Mouse (Mus musculus) brown adipose tissue, adult 24 weeks (tissue): ENCODE data around the gene S100a5. TPM values are rescaled to one million over a fixed set of nuclear protein-coding genes. Genes with fewer than 3 reads are reported as not detected.

Experiments
- H3K27ac ChIP-seq: fragments of 200-500 bp; replicated peaks from 2 replicates; pipeline ENCODE4 v1.5.1; 2012; ENCODE audit warnings: low read depth, mild to moderate bottlenecking, low read length
- H3K4me1 ChIP-seq: fragments of 200-500 bp; 2 replicates; pipeline ENCODE4 v1.6.1; 2012; ENCODE audit warnings: low read length, mixed read lengths; ENCODE audit not compliant: control insufficient read depth, insufficient read depth, insufficient read length
- H3K4me3 ChIP-seq: fragments of 200-500 bp; 2 replicates; pipeline ENCODE4 v1.5.1; 2012; ENCODE audit warnings: low read depth, mild to moderate bottlenecking, low read length, moderate library complexity; ENCODE audit not compliant: insufficient read depth
- polyA plus RNA-seq: library from polyadenylated mRNA; stranded (reverse); fragments of >200 nt; gene quantifications from 2 replicates; pipeline ENCODE4 v1.2.4, GENCODE M21; 2012; ENCODE audit not compliant: missing spikeins, insufficient read depth, insufficient read length

S100a5 gene
- polyA plus RNA-seq, 1 experiment, result not detected

GRCm38 (mm10) chr3:90626266-90627021, 18.1 kb downstream of the S100a5 start:
- Histone ChIP-seq H3K4me1 (no peaks in the 10 kb centered on the region), H3K4me3 (no peak overlapping the region), H3K27ac (no peak overlapping the region)

- Histone ChIP-seq H3K4me3 (no peak overlapping the region), H3K27ac (no peak overlapping the region), H3K4me1 (no peaks in the 10 kb centered on the region)
Measured at GRCm38 (mm10) chr3:90627366-90627765, 19.0 kb downstream of the S100a5 start.

- Histone ChIP-seq H3K4me1 (no peaks in the 10 kb centered on the region), H3K4me3 (no peak overlapping the region), H3K27ac (no peak overlapping the region)
Measured at GRCm38 (mm10) chr3:90627807-90628206, 19.5 kb downstream of the S100a5 start.

- no peaks in the 10 kb centered on the region for H3K4me1 ChIP-seq
- no peak overlapping the region for H3K4me3 ChIP-seq
- H3K27ac ChIP-seq, result no peak overlapping the region
Measured at GRCm38 (mm10) chr3:90629298-90629697, 21.0 kb downstream of the S100a5 start.

- no peak overlapping the region for H3K4me3 ChIP-seq
- no peak overlapping the region for H3K27ac ChIP-seq
- no peaks in the 10 kb centered on the region for H3K4me1 ChIP-seq
Measured at GRCm38 (mm10) chr3:90631984-90632383, 23.7 kb downstream of the S100a5 start.

- H3K4me1 ChIP-seq, result no peaks in the 10 kb centered on the region
- no peak overlapping the region for H3K27ac ChIP-seq
- no peak overlapping the region for H3K4me3 ChIP-seq
Measured at GRCm38 (mm10) chr3:90638511-90639275, 30.4 kb downstream of the S100a5 start.

- Histone ChIP-seq H3K4me3 (no peak overlapping the region), H3K4me1 (no peaks in the 10 kb centered on the region), H3K27ac (no peak overlapping the region)
Measured at GRCm38 (mm10) chr3:90639511-90640154, 31.3 kb downstream of the S100a5 start.

GRCm38 (mm10) chr3:90640981-90641380, 32.7 kb downstream of the S100a5 start:
- no peak overlapping the region for H3K4me3 ChIP-seq
- H3K4me1 ChIP-seq, result no peaks in the 10 kb centered on the region
- no peak overlapping the region for H3K27ac ChIP-seq

- Histone ChIP-seq H3K4me1 (no peaks in the 10 kb centered on the region), H3K4me3 (no peak overlapping the region), H3K27ac (no peak overlapping the region)
Measured at GRCm38 (mm10) chr3:90644220-90644619, 35.9 kb downstream of the S100a5 start.

- H3K4me1 ChIP-seq, result no peaks in the 10 kb centered on the region
- H3K27ac ChIP-seq, result no peak overlapping the region
- no peak overlapping the region for H3K4me3 ChIP-seq
Measured at GRCm38 (mm10) chr3:90647291-90647690, 39.0 kb downstream of the S100a5 start.

- Histone ChIP-seq H3K4me3 (no peak overlapping the region), H3K27ac (no peak overlapping the region), H3K4me1 (no peaks in the 10 kb centered on the region)
Measured at GRCm38 (mm10) chr3:90648981-90649380, 40.7 kb downstream of the S100a5 start.

GRCm38 (mm10) chr3:90649832-90650231, 41.5 kb downstream of the S100a5 start:
- no peaks in the 10 kb centered on the region for H3K4me1 ChIP-seq
- no peak overlapping the region for H3K4me3 ChIP-seq
- no peak overlapping the region for H3K27ac ChIP-seq

GRCm38 (mm10) chr3:90652878-90653508, 44.7 kb downstream of the S100a5 start:
- H3K4me3 ChIP-seq, result no peak overlapping the region
- H3K27ac ChIP-seq, result no peak overlapping the region
- H3K4me1 ChIP-seq, result no peaks in the 10 kb centered on the region

GRCm38 (mm10) chr3:90653717-90654116, 45.4 kb downstream of the S100a5 start, which contains the start of gene S100a7a:
S100a7a (plus strand) TSS chr3:90654017.
- H3K4me1 ChIP-seq, result no peaks in the 10 kb centered on the region
- no peak within 1 kb of the TSS for H3K27ac ChIP-seq
- H3K4me3 ChIP-seq, result no peak within 1 kb of the TSS

GRCm38 (mm10) chr3:90657405-90657804, 49.1 kb downstream of the S100a5 start:
- H3K4me1 ChIP-seq, result no peaks in the 10 kb centered on the region
- no peak overlapping the region for H3K4me3 ChIP-seq
- no peak overlapping the region for H3K27ac ChIP-seq
